Mouse (Mus musculus): Measurements from ENCODE around the gene Polm.
A peak's percentile ranks its signal among the peaks of the same experiment; 100 is the strongest.

Gene Polm

DNA sequence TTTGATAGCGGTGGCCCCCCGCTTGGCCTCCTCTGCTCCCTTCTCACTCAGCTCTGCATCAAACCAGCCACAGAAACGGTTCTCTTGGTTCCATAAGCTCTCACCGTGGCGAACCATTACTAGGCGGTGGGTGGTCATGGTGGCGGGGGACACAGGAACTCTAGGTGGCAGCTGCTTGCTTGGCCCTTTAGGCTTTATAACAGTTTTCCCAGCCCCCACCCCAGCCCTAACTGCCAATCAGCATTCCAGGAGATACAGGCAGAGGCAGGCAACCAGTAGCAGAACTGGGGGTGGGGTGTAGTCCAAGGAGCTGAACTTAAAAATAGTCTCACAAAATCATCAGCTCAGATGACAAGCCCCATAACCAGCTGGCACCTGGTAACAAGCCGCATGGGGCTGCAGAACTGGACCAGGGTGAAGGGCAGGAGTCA, 34.2 kb downstream of the Polm start, which contains the start of gene Pgam2:
Gene Pgam2 (minus strand): TSS at position 183 of the 431 bp plus-strand sequence.
- no peak for DNase-seq (ENCODE audit: low read depth)

DNA sequence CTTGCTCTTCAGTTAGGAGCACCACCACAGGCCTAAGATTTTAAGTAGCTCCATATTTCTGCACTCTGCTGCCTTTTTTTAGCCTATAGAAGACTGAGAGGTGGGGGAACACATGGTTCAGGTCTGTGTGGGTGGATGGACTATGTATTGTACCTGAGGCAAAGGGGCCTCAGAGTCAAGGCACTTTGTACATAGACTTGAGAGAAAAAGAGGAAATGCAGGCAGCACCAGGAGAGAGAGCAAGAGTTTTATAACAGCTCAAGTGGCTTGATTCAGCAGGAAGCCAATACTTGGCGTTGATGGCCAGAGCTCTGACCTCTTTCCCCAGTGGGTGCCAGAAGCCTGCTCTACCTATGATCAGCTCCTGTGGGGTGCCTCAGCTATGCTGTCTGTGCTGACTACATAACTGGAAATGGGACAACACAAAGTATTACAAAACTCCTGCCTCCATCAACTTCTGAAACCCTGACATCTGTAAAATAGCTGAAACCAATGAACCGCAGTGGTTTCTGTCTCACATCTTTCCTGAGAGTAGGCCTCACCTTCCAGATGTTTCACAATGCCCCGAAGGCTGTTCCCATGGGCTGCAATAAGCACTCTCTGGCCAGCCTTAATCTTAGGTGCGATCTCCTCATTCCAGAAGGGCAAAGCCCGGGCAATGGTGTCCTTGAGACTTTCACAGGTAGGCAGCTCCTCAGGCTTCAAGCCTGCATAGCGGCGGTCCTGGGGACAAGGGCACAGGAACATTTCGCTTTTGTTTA, 35.2 kb downstream of the Polm start:
- DNase-seq (ENCODE audit: low read depth) = no peak

DNA sequence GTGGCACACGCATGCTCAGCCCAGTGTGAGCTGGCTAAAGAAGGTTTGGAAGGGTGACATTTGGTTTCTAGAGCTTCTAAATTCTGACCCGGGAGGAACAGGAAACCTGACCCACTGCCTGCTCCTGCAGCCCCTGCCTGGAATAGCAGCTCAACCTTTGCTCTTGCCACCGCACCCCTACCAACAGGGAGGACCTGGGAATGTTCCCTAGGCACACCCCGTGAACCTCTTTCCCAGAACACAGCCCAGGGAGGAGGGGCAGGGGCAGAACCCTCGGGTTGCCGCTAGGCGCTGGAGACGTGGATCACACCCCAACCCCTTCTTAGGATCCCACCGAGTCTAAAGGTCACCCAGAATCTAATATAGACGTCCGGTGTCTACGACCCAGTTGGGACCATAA, 35.8 kb downstream of the Polm start:
- no peak for DNase-seq (ENCODE audit: low read depth)

DNA sequence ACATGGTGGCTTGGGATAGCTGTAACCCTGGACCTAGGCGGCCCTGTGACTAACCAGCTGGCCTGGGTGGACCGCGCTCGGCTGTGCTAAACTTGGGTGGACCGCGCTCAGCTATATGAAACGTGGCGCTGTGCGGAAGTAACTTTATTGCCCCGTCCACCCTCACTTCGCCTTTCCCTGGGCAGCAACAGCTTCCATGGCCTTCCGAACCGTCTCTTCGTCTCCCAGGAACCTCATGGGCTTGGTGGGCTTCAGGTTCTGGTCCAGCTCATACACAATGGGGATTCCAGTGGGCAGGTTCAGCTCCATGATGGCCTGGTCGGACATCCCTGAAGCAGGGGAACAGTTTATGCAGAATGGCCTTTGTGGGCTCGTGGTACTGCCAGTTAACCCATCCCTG, 36.3 kb downstream of the Polm start:
- DNase-seq (ENCODE audit: low read depth) = no peak

DNA sequence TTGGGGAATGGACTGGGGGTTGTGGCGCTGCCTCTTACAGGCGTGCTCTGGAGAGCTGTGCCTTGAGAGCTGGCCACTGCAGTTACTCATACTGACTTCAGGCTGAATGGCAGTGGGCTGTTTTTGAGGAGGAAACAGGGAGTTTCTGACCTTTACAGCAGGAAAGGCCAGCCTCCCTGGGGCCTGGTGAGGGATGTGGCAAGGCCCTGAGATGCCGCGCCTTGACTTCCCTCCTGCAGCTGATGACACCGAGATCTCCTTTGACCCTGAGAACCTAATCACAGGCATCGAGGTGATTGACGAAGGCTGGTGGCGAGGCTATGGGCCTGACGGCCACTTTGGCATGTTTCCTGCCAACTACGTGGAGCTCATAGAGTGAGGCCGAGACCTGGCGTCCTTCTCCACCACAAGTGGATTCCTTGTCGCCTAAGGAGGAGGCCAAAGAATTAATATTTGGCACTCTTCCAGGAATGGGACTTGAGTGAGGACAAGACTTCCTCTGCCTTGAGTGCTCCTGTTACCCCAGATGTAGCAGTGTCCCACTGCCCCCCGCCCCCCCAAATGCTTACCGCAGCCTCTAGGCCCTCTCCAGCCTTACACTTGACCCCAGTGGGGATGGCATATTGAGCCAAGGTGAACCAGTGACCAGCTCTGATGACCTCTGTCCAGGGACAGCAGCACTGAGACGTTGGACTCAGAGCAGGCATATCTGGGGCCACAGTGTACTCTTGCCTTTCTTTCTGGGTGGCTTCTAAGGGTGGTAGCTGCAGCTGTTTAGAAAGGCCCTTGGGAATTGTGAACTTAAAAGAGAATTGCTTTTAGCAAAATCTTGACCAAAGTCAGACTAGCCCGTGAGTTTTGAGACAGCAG, 38.0 kb downstream of the Polm start:
- no peak for DNase-seq (ENCODE audit: low read depth)

DNA sequence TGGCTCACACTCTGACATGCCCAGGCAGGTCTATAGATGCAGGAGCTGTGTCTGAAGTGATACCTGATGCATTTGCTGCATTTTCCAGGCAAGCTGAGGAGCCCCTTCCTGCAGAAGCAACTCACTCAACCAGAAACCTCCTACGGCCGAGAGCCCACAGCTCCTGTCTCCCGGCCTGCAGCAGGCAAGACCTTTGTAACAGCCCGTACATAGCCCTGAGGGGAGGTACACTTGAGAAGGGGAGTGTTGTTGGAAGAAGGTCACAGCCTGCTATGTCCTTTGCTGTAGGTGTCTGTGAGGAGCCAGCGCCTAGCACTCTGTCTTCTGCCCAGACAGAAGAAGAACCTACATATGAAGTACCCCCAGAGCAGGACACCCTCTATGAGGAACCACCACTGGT, 39.9 kb downstream of the Polm start:
- no peak for DNase-seq (ENCODE audit: low read depth)

DNA sequence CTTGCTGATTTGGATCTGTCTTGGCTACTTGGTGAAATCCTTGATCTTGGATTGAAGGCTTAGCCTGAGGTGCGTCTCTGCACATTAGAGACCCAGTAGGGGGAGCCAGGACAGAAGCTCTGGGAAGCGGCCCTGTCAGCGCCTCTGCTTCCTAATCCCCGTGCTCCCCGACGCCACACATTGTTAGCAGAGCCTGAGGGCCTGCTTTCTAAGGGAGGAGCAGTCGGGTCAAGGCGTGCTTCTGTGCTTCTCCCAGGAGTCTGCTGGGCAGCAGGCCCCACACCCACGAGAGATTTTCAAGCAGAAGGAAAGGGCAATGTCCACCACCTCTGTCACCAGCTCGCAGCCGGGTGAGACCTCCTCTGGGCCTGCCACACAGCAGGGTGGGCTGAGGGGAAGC, 40.4 kb downstream of the Polm start:
- no peak for DNase-seq (ENCODE audit: low read depth)

DNA sequence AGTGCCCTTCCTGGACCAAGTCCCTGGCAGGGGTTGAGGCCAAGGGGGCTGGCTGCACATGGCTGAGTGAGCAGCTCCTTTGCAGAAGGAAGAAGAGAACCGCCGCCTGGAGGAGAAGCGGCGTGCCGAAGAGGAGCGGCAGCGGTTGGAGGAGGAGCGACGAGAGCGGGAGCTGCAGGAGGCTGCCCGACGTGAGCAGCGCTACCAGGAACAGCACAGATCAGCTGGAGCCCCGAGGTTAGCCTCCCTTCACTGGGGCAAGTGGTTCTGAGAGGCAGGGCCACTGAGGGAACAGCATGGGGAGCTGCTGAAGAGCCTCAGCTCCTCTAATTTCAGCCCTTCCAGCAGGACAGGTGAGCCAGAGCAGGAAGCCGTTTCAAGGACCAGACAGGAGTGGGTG, 40.9 kb downstream of the Polm start:
- DNase-seq (ENCODE audit: low read depth) = no peak

DNA sequence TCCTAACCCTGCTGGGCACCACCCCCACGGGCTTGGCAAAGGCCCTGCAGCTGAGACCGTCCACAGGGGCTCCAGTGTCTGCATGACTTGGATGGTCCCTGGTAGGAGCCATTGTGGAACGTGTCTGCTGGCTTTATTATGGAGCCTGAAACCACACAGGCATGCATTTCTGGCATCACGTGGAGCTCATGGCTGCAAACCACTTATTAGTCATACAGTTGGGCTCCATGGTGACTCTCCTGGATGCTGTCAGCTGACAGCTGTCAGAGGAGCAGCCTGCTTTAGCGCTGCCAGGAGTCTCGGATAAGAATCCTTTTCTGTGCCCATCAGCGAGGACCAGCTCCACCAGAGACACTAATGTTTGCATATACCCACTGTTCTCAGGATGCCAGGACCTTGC, 42.1 kb downstream of the Polm start:
- no peak for DNase-seq (ENCODE audit: low read depth)

DNA sequence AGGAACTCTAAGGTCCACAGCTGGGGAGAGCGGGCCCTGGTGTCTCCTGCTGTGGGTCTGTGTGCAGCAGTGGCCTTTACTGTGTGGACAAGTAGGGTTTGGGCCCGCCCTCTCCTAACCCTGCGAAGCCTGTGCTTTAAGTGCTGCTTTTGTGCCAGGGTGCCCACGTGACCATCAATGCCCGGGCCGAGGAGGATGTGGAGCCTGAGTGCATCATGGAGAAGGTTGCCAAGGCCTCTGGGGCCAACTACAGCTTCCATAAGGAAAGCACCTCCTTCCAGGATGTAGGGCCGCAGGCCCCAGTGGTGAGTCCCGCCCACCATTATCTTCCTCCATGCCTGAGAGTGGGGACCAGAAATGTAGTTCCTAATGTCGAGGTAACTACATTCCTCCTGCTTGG, 42.5 kb downstream of the Polm start:
- no peak for DNase-seq (ENCODE audit: low read depth)

DNA sequence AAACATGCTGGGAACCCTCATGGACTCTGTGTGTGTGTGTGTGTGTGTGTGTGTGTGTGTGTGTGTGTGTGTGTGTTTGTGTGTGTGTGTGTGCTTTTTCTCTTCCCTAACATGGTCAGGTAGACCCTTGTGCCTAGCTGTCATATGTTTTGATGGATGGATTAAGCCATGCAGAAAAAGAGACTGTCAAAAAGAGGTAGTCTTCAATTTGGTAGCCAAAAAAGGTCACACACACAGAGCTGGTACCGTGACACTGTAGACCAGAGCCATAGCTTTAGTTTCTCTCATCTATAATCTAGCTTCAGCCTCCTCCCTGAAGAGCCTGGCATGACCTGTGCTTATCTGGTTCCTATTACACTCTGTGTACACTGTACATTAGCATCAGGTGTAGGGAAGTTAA, 47.4 kb downstream of the Polm start:
- DNase-seq (ENCODE audit: low read depth) = no peak

DNA sequence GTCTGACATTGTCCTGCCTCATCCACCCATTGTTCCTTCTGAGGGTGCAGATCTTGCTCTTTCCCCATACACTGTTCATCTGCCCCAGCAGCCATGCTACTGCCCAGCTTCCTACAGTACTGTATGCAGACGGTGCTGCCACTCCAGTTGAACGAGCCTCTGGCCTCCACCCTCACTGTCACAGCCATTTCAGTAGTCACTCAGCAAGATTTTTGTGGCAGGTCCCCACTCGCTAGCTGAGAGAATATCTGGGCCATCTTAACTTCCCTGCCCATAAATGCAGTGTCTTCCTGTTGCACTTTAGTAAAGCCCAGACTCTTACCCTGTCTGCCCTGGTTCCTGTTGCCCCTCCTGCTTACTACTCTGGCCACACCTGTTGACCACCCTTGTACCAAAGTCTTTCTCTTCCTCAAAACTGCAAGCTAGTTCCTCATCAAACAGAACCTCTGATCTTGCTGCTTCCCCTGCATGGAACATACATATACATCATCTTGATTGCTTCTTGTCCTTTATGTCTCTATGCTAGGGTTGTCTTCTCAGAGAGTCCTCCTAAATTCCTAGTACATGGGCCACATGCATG, 48.0 kb downstream of the Polm start:
- no peak for DNase-seq (ENCODE audit: low read depth)

DNA sequence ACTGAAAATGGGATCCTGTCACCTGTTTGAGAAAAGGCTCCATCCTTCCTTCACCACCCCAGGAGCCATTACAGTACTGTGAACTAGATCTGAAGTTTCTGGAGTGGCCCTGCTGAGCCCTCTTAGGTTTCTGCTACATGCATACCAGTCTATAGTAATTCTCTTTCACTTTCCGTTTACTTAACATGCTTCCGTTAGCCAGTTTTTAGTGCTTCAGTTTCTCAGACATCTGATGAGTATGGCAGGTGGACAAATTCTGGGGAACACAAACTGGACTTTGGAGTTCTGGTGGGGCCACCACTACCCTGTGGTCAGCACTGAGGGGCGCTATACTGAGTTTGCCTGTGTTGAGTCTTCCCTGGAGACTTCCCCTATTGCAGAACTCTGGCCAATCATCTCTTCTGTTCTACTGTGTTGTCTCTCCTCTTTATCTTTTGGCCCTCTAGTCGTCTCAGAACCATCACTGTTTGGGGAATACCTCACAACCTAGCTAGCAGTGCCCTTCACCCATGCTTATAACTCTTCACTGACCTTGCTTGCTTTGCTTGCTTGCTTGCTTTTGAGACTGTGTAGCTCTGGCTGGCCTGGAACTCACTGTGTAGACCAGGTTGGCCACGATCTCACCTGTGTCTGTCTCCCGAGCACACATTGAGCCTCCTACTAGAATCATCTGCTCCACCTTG, 48.6 kb downstream of the Polm start:
- no peak for DNase-seq (ENCODE audit: low read depth)

DNA sequence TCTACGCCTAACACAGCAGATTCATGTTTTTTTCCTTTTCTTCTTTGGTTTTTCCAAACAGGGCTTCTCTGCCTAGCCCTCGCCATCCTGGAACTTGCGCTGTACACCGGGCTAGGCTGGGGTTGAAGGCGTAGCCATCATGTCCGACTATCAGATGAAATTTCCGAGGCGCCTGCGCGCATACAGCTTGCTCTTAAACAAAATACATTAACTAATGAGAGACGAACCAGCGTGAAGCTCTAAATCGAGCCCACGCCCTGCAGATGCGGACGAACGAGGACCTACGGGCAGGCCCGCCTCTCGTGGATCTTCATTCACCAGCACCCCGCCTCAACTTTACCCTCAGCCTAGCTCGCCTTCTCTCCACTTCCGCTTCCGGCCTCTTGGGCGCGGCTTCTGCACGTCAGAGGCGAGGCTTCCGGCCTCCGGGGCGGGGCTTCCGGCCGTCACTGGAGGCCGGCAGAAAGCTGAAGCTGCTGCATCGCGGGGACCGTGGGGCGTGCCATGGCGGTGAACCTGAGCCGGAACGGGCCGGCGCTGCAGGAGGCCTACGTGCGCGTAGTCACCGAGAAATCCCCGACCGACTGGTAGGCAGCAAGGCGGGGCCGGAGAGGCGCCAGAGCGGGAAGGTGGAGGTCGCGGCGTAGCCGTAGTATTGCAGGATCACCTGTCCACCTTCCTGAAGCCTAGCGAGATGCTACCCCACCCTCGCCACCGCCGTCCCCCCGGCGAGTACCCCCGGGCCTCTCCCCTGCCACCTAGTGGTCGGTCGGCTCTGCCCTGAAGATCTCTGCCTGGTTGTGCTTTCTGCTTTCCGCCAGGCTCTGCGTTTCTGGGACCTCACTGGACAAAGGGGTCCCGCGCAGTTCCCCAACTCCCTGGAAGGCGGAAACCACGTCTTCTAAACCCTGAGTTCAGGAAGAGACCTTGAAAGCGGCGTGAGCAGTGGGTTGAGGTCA, 49.5 kb downstream of the Polm start, which contains the start of gene Dbnl:
Gene Dbnl (plus strand): TSS at position 433 of the 959 bp plus-strand sequence.
- peak; percentile 97 for DNase-seq (ENCODE audit: low read depth)

DNA sequence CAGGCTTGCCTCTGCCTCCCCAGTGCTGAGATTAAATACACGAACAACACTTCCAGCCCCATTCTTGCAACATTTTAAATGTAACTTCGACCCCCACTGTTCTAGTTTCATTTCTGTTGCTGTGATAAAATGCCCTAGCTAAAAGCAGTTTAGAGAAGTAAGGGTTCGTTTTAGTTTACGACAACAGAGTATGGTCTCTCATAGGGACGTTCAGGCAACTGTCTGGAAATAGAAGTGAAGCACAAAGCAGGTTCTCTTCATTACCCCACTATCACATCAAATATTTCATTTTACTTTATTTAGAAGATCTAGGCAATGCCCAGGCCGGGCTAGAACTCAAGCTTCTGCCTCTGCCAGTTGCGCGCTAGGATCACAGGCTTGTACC, 50.2 kb downstream of the Polm start:
- DNase-seq (ENCODE audit: low read depth) = no peak

DNA sequence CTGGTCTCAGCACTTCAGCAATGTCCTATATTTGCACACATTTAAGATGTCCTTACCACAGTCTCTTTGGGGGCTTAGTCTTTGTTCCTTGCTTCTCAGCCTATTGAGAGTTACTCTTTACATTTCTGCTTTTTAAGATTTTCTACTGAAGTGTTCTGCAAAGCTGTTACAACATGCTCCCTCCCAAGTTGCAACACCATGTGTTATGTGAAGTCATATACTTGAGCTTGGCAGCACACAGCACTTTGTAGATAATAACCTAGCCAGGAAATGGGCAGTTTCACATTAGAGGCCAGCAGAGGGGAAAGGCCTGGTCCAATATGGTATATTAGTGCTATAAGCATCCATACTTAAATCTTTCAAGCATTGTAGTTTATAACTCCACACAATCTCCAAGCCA, 52.1 kb downstream of the Polm start:
- DNase-seq (ENCODE audit: low read depth) = no peak

DNA sequence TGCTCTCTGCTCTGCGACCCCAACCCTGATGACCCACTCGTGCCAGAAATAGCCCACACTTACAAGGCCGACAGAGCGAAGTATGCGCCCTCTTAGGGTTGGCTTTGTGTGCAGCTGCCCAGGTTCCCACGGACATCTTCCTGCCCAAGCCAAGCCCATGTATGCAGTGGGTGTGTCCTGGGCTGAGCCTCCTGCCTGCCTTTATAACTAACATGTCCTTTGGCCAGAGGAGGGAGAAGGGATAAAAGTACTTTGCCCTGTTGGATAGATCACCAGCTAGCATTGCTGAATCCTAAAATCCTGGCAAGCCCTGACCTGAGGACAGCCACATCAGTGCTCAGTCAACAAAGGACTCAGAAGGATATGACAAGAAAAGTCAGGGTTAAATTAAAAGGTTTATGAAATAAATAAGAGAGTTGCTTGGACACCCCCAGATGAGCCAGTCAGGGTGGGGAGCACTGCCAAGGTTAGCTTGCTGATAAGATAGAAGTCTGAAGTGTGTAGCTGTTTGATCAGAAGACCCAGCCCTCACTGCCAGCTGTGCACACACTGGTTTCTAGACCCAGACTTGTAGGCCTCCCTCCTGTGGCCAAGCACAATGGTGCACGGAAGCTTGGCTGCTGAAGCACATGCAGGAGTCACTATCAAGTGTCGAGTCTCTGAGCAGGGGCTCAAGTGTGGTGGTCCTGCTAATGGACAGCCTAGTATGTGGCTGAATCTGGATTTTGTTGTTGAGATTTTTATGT, 55.4 kb downstream of the Polm start:
- no peak for DNase-seq (ENCODE audit: low read depth)

DNA sequence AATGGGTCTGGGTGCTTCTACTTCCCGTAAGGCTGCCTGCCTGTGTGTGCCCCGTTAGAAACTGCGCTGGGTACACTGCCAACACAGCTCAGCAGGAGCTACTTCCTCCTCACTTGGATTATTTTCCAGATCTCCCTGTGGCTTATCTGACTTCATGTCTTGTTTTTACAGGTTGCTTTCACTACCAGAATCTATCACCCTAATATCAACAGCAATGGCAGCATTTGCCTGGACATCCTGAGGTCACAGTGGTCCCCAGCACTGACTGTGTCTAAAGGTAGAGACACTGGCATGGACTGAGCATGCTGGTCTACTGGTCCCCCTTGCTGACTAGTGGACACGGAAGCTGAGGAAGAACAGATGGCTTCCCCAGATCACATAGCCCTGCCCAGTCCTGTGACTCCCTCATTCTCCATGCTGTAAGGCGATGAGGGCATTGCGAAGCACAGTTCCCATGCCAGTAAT, 57.7 kb downstream of the Polm start:
- DNase-seq (ENCODE audit: low read depth) = no peak

DNA sequence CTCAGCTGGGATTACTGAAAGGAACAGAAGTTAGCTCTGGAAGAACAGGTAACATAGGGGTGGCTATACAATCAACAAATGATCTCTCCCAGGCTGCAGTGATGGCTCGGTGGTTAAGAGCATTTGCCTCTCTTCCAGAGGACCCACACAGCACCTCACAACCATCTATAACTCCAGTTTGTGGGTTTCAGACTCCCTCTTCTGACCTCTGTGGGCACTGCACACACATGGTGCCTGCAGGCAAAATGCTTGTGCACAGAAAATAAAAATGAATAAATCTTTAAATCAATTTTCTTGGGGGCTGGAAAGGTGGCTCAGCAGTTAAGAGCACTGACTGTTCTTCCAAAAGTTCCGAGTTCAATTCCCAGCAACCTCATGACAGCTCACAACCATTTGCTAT, 59.3 kb downstream of the Polm start:
- DNase-seq (ENCODE audit: low read depth) = no peak

Measured in c-Kit-positive CD71-negative TER-119-negative erythroid progenitor cells, embryonic 14.5 days (primary cell).